14 mouse cellular contexts compared by ENCODE assay signal in genomic region chr15:77875953-77876352, GRCm38 (mm10).
"Had no signal": no experiment of that assay in that cellular context is flagged by ENCODE, and none has a peak within 500 bp of the region (broad histone marks: within the 10 kb centered on the region; RNA-seq: fewer than 3 reads in every experiment).

No protein-coding gene starts in this region.

- H3K4me3 ChIP-seq: left cerebral cortex, adult 2 months; liver, embryonic 13.5 days; midbrain, embryonic 12.5 days; neural tube, embryonic 12.5 days; neural tube, embryonic 15.5 days had no signal

- H3K9ac ChIP-seq: liver, embryonic 13.5 days; midbrain, embryonic 12.5 days; neural tube, embryonic 12.5 days; neural tube, embryonic 15.5 days had no signal

- H3K27ac ChIP-seq: left cerebral cortex, adult 2 months; liver, embryonic 13.5 days; macrophage; midbrain, embryonic 12.5 days; neural tube, embryonic 12.5 days; neural tube, embryonic 15.5 days had no signal

- H3K4me1 ChIP-seq: midbrain, embryonic 12.5 days; neural tube, embryonic 12.5 days; neural tube, embryonic 15.5 days had no signal

- H3K4me2 ChIP-seq: liver, embryonic 13.5 days; midbrain, embryonic 12.5 days; neural tube, embryonic 12.5 days; neural tube, embryonic 15.5 days had no signal

- H3K36me3 ChIP-seq: liver, embryonic 13.5 days; midbrain, embryonic 12.5 days; neural tube, embryonic 12.5 days; neural tube, embryonic 15.5 days had no signal

- H3K27me3 ChIP-seq: midbrain, embryonic 12.5 days; neural tube, embryonic 12.5 days; neural tube, embryonic 15.5 days had no signal

- DNase-seq: kidney, adult 18-20 months; layer of hippocampus, postnatal 36 days; liver, embryonic 13.5 days; lung, adult 2 months; right cerebral cortex, adult 18-20 months; right cerebral cortex, postnatal 14 days; thymus, adult 2 months; thymus, postnatal 14 days; thymus, postnatal 4 days had no signal

- H3K9me3 ChIP-seq: liver, embryonic 13.5 days; midbrain, embryonic 12.5 days; neural tube, embryonic 12.5 days; neural tube, embryonic 15.5 days had no signal
